Mouse (Mus musculus) adrenal gland, postnatal 10 days (tissue): ENCODE results near the gene Gm11492. TPM values are rescaled to one million over a fixed set of nuclear protein-coding genes. Genes with fewer than 3 reads are reported as not detected.

Experiments
- DNase-seq: peaks from one replicate; pipeline ENCODE4 v3.0.0; 2021; ENCODE audit warnings: mixed read lengths
- total RNA-seq, 2 experiments: library from RNA; stranded (reverse); gene quantifications; 2 replicates each; pipeline ENCODE4 v1.2.3; 2021

The Gm11492 gene
- total RNA-seq, 2 experiments from 2014 or later = not detected

DNA sequence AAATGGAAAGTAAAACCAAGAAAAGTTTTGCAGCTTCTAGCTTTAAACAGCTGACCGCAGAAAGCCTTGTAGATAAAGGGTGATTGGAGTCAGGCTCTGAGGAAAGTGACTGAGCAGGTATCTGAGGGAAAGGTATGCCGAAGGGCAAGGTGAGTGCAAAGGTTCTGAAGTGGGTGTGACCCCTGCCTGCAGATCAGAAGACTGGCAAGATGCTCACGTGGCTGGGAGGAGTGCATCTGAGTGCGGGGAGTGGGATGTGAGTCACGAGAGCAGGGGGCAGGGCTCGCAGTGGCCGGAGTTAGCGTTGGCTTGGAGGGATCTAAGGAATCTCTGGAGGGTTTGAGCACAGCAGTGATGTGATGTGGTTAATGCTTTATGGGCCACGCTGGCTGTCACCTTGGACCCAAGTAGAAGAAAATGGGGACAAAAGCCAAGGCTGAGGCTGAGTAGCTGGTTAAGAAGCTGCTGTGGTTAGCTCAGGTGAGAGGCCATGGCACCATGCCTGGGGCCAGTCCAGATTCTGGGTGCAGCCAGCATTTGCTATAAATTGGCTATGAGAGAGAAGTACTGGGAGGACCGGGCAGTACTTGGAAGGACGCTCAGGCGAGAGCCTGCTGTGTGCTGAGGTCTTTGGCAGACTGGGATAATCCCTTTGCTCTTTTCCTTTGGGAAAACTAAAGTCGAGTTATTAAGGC is 33.1 kb downstream of the Gm11492 start:
- peak; percentile 64 for DNase-seq

DNA sequence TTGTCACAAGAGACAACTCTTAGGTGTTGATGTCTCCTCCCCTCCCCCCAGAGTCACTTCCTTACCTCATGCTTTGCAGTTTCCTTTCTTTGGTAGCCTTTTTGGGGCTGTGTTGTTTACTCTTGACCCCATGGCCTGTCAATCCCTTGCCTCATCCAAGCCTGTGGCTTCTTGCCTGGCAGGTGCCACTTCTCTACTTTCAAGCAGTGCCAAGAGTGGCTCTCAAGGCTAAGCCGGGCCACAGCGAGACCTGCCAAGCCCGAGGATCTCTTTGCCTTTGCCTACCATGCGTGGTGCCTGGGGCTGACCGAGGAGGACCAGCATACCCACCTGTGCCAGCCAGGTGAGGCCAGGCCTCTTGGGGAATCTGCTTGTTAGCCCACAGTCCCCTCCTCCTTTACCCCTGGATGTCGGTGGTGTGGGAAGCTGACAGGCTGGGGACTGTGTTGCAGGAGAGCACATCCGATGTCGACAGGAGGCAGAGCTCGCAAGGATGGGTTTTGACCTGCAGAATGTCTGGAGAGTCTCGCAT is 33.9 kb downstream of the Gm11492 start:
- DNase-seq = no peak

- DNase-seq = no peak
Measured at GRCm38 (mm10) chr11:87602234-87602633, 35.8 kb downstream of the Gm11492 start.

DNA sequence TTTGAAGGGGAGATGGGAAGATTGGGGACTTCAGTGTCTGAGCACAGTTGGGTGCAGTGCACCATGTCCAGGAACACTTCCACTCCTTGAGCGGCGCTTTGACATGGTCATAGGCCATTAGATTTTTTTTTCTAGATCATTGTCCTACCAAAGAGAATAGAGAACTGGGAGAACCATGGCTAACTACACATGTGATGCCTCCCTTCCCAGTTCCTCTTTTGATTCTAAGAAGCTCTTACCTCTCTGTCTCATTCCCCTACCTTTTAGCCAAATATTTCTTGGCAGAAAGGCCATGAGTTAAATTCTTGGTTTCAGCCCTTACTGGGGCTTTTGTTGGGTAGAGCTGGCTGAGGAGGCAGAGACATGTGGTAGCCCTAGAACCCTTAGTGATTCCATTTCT is 37.1 kb downstream of the Gm11492 start:
- DNase-seq = no peak

- DNase-seq = peak; percentile 58
Measured at GRCm38 (mm10) chr11:87609264-87609663, 42.8 kb downstream of the Gm11492 start.

GRCm38 (mm10) chr11:87611547-87611946 is 45.1 kb downstream of the Gm11492 start:
- no peak for DNase-seq

- no peak for DNase-seq
Measured at GRCm38 (mm10) chr11:87613972-87614371, 47.5 kb downstream of the Gm11492 start.

- DNase-seq = no peak
Measured at GRCm38 (mm10) chr11:87615551-87615950, 49.1 kb downstream of the Gm11492 start.

DNA sequence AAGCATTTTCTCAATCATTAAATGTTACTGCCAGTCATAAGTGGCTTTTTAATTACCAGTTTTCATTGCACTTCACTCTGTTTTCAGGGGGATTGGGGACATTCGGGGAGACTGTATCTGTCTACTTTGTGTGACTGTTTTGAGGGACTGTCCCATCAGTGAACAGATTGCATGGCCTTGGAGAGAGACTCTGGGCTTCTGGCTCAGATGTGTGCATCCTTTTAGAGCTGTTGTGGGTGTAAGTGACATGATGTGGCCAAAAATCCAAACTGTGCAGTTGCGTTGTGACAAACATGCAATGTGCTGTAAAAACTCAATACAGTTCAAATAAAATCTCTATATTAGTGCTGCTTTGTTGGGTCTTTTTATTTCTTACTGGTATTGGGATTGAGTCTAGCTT is 49.5 kb downstream of the Gm11492 start:
- no peak for DNase-seq

DNA sequence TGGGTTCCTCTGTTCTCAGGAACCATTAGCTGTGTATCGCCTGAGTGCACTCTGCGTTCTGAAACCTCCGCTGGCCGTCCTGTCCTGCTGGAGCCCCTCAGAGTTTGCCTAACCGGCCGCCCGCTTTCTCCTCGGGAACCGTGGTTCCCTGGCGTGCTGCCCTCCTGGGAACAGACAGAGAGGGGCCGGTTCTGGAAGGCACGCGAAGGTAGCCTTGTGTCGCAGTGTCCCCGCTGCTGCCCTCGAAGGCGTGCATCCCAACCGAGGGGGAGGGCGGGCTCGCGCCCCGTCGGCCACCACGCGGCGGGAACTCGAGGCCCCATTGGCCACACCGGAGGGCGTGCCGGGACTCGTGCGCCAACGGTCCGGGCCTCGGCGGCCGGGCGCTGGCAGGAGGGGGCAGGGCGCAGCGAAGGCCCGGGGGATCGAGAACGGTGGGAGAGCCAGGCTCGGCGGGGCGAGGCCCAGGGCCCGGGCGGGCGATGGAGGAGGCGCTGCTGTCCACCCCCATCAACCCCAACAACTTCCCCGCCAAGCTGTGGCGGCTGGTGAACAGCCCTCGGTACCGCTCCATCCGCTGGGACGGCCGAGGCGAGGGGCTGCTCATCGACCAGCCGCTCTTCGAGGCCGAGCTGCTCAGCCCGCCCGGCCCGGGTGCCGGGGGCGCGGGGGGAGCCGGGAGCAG is 50.5 kb downstream of the Gm11492 start, which contains the start of gene Hsf5:
Gene Hsf5, plus strand, starts transcription at position 375 of the 685 bp plus-strand sequence.
- no peak for DNase-seq

- no peak for DNase-seq
Measured at GRCm38 (mm10) chr11:87617606-87618005, 51.2 kb downstream of the Gm11492 start.

Other genes with a start within 250 kb of the Gm11492 start
- gene Ppm1e, start 207.6 kb upstream of the Gm11492 start, total RNA-seq = 10 to 100 TPM in 1 of 2 experiments, 1 to 10 TPM in 1; 9.2 to 12.5 TPM
- 1 to 10 TPM; 3.2 to 3.3 TPM for gene Rad51c, start 161.7 kb upstream of the Gm11492 start, total RNA-seq
- gene Tex14, start 161.6 kb upstream of the Gm11492 start, total RNA-seq = under 1 TPM; 0.58 to 0.90 TPM
- gene Sept4, start 2.2 kb downstream of the Gm11492 start, total RNA-seq = 10 to 100 TPM; 54.9 to 55.4 TPM
- gene Mtmr4, start 25.5 kb downstream of the Gm11492 start, total RNA-seq = 10 to 100 TPM; 23.9 to 28.4 TPM
- gene Hsf5, start 50.5 kb downstream of the Gm11492 start, total RNA-seq = under 1 TPM; 0.12 TPM
- 1 to 10 TPM; 2.8 to 3.4 TPM for gene Rnf43, start 96.1 kb downstream of the Gm11492 start, total RNA-seq
- gene Supt4a, start 170.9 kb downstream of the Gm11492 start, total RNA-seq = 10 to 100 TPM; 67.8 to 77.6 TPM
- 1 to 10 TPM; 1.8 to 4.2 TPM for gene Tspoap1, start 193.9 kb downstream of the Gm11492 start, total RNA-seq
- gene Mpo, start 226.9 kb downstream of the Gm11492 start, total RNA-seq = 1 to 10 TPM; 4.8 to 6.2 TPM